Mouse (Mus musculus) heart, adult 2 months (tissue): ENCODE measurements around the gene Gins3.

ENCODE experiments used
- CTCF ChIP-seq: fragments of 200-600 bp; IDR thresholded peaks from 2 replicates; pipeline ENCODE4 v1.8.1; 2022; ENCODE audit warnings: antibody characterized with exemption, mild to moderate bottlenecking, moderate library complexity
- EP300 ChIP-seq: fragments of 200-500 bp; IDR thresholded peaks from 2 replicates; pipeline ENCODE4 v1.6.1; 2011; ENCODE audit warnings: low read depth, low read length, control low read depth; ENCODE audit not compliant: insufficient read depth
- POLR2A ChIP-seq: fragments of 200-500 bp; IDR thresholded peaks from 2 replicates; pipeline ENCODE4 v1.6.1; 2011; ENCODE audit warnings: mild to moderate bottlenecking, low read depth, low read length, control low read depth; ENCODE audit not compliant: insufficient read depth

DNA sequence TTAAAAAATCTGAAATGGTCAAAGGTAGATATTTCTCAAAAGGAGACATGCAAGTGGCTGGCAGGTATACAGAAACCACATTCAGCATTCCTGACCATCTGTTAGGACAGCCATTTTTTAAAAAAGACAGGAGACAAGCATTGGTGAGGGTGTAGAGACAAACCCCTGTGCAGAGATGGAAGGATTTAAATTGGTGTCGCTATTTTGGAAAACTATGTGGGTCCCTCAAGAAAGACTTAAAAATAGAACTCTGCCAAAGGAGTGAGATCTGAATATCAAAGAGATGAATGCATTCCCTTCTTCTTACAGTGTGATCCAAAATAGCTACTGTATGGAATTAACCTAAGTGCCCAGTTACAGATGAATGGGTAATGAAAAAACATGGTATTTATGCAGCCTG is 45.9 kb upstream of the Gins3 start:
- TF ChIP-seq CTCF (no peak), POLR2A (no peak), EP300 (no peak)
